Mouse (Mus musculus): ENCODE data around the gene Uba1. TPM values are rescaled to one million over a fixed set of nuclear protein-coding genes. Genes with fewer than 3 reads are reported as not detected.

The Uba1 gene
- polyA plus RNA-seq, 1 experiment from 2014 or later, result 225 TPM

DNA sequence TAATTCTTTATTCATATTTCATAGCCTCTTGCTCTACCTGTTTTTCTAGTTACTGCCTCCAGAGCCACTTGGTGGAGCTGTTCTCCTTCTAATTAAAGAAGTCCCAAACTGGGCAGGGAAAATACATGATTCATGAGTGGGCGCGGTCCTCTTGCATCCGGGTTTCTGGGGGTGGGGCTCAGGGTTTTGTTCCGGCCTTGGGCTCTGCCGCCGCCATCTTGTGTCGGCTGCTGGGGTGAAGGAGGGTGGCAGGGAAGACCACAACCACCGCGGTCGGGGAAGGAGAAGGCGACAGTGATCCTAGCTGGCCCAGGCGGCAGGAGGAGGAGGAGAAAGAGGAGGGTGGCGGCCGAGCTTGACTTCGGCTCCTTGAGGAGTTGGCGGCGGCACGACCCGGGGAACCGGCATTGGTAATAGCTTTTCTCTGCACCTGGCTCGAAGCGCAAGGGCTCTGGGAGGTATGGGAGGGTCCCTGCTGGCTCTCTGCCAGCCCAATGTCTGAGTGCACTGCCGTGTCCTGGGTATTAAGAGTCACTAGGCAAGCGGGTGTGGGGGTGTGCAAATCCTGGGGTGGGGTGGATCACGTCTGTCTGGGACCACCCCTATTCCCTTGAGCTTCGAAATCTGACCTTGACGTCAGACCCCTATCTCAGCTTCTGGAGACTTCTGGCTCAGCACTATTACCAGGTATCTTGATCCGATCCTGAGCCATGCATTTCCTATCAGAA lies 4.8 kb downstream of the Uba1 start:
- H3K27ac ChIP-seq, result peak overlapping the region; percentile 59; the same call in 1 of the 2 replicates
- H3K9ac ChIP-seq (replicated peaks), result peak overlapping the region; percentile 66
- WGBS, result 16% methylated on average over 28 of the region's 28 CpGs
- H3K9me3 ChIP-seq, result no peaks in the 10 kb centered on the region
- peak; percentile 90 for ATAC-seq (ENCODE audit: insufficient number of reproducible peaks, insufficient read depth, low FRiP score, low TSS enrichment, low read depth)
- H3K4me3 ChIP-seq (replicated peaks), result peak overlapping the region; percentile 57
- H3K4me1 ChIP-seq (replicated peaks), result 0 out of 2 replicates have a peak, but pooled peaks cover 4% of the 10 kb centered on the region
- no peaks in the 10 kb centered on the region for H3K27me3 ChIP-seq
- peaks cover 17% of the 10 kb centered on the region; the same call in 1 of the 2 replicates for H3K36me3 ChIP-seq
- H3K4me2 ChIP-seq, result peak overlapping the region; percentile 65

DNA sequence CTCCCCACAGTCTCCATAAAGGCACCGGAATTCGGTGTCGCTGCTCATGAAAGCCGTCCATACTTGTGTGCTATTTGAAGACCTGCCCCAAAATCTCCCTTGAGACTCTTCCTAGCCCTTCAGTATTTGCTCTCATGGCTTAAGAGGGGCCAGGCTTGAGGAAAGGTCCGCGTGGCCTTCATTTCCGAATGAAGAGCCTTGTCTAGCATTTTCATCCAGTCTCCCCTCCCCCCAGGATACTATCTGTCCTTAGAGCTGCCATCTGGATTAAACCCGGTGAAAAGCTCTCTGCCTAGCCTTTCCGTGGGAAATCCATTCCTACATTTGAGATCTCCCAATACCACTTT lies 5.3 kb downstream of the Uba1 start:
- 18% methylated on average over 9 of the region's 9 CpGs for WGBS
- H3K4me3 ChIP-seq (replicated peaks), result peak overlapping the region; percentile 57
- peaks cover 23% of the 10 kb centered on the region; the same call in 1 of the 2 replicates for H3K36me3 ChIP-seq
- H3K9me3 ChIP-seq, result no peaks in the 10 kb centered on the region
- no peak overlapping the region for H3K27ac ChIP-seq
- no peak for ATAC-seq (ENCODE audit: insufficient number of reproducible peaks, insufficient read depth, low FRiP score, low TSS enrichment, low read depth)
- peak overlapping the region; percentile 65 for H3K4me2 ChIP-seq
- H3K27me3 ChIP-seq, result no peaks in the 10 kb centered on the region
- peak overlapping the region; percentile 66 for H3K9ac ChIP-seq (replicated peaks)
- H3K4me1 ChIP-seq (replicated peaks), result 0 out of 2 replicates have a peak, but pooled peaks cover 4% of the 10 kb centered on the region

DNA sequence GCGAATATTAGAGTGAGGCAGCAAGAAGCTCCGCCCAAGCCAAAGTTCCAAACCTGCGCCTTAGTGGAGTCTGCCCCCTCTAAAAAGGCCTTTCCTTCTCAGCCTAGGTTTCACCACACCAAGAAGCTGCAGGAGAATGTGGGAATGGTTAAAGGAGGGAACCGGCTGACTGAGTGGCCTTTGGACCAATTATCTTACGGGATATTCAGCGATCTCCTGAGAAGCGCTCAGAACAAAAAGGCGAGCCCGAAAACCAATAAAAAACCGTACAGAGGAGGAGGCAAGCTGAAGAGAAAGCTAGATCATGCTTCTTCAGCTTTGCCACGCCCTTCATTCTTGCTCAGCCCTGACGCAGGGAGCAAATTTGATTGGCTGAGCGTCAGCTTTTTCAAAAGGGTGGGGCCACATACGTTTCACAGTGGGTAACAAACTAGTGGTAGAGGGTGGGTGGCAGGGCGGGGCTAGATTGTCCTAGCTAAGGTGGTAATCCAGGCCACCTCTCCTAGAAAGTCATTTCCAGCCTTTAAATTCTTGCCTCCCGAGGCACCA lies 29.5 kb downstream of the Uba1 start, which contains the start of gene Cdk16:
Gene Cdk16, plus strand, starts transcription at position 436 of the 549 bp plus-strand sequence.
- peak within 1 kb of the TSS; percentile 61 for H3K4me3 ChIP-seq (replicated peaks)
- 0 out of 2 replicates have a peak, but pooled peaks cover 10% of the 10 kb centered on the region for H3K4me1 ChIP-seq (replicated peaks)
- peak within 1 kb of the TSS; percentile 97 for H3K27ac ChIP-seq
- no peaks in the 10 kb centered on the region for H3K9me3 ChIP-seq
- no peaks in the 10 kb centered on the region for H3K27me3 ChIP-seq
- 17% methylated on average over 16 of the region's 16 CpGs for WGBS
- peaks cover 13% of the 10 kb centered on the region for H3K36me3 ChIP-seq
- H3K9ac ChIP-seq (replicated peaks), result peak within 1 kb of the TSS; percentile 81
- peak; percentile 93 for ATAC-seq (ENCODE audit: insufficient number of reproducible peaks, insufficient read depth, low FRiP score, low TSS enrichment, low read depth)
- peak within 1 kb of the TSS; percentile 63 for H3K4me2 ChIP-seq

DNA sequence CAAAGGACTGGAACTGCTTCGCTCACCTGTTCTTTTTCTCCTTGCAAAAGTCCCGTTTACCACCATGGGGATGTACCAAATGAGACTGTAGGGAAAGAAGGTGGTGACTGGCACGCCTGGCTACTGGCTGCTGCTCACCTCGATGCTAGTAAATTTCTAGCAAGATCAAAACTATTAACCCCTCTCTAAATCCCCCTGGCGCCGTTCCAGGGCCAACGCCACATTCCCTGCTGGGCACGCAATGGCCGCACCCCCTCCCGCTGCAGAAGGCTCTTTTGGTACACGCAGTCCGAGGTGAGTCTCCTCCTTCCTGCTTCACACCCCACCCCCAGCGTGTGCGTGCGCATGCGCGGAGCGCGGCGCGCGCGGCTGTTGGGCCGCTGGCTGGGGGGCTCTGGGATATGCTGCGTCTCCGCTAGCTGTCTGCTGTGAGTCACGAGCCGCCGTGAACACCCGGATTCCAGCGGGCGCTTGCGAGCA lies 30.0 kb downstream of the Uba1 start:
- Histone ChIP-seq H3K27me3 (no peaks in the 10 kb centered on the region), H3K4me2 (peak overlapping the region; percentile 63), H3K4me1 (replicated peaks) (0 out of 2 replicates have a peak, but pooled peaks cover 10% of the 10 kb centered on the region), H3K9ac (replicated peaks) (peak overlapping the region; percentile 81), H3K36me3 (peaks cover 13% of the 10 kb centered on the region), H3K27ac (peak overlapping the region; percentile 97), H3K4me3 (replicated peaks) (peak overlapping the region; percentile 61), H3K9me3 (no peaks in the 10 kb centered on the region)
- peak; percentile 89 for ATAC-seq (ENCODE audit: insufficient number of reproducible peaks, insufficient read depth, low FRiP score, low TSS enrichment, low read depth)
- WGBS, result 15% methylated on average over 33 of the region's 33 CpGs

DNA sequence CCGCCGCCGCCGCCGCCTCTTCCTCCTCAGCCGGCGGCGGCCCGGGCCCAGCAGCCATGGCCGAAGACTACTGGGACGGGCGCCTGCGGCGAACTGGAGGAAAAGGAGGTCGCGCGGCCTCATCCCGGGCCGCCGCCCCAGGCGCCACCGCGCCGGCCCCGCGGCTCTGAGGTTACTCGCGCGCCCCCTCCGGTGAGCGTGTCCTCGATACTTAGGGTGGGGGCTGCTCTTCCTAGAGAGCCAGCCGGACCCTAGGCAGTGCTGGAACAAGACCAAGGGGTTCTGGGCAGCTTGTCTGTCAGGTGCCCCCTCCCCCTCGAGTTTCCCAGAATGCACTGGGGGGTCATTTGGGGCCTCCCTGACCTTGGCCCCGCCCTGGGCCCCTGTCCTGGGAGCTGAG lies 30.5 kb downstream of the Uba1 start:
- 0 out of 2 replicates have a peak, but pooled peaks cover 10% of the 10 kb centered on the region for H3K4me1 ChIP-seq (replicated peaks)
- peak overlapping the region; percentile 63 for H3K4me2 ChIP-seq
- H3K9me3 ChIP-seq, result no peaks in the 10 kb centered on the region
- H3K9ac ChIP-seq (replicated peaks), result peak overlapping the region; percentile 81
- H3K27ac ChIP-seq, result peak overlapping the region; percentile 97
- no peaks in the 10 kb centered on the region for H3K27me3 ChIP-seq
- H3K4me3 ChIP-seq (replicated peaks), result peak overlapping the region; percentile 61
- peak; percentile 44 for ATAC-seq (ENCODE audit: insufficient number of reproducible peaks, insufficient read depth, low FRiP score, low TSS enrichment, low read depth)
- WGBS, result 10% methylated on average over 29 of the region's 35 CpGs
- H3K36me3 ChIP-seq, result peaks cover 16% of the 10 kb centered on the region

DNA sequence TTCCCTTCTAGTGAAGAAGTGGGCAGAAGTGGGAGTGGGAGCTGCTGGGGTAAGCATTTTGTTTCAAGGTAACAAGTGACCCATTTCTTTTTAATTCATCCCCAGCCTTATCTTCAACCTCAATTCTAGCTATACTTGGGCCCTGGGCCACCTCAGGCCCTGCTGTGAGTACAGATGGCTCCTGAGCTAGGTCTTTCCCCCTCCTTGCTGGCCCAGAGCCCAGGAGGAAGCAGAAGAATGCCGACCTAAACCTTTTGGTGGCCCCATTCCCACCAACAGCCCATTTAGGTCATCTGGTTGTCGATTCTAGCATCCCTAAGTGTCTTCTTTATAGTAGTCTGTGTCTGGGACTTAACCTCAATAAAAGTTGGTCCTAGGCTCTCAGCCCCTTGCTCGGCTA lies 33.4 kb downstream of the Uba1 start:
- no peaks in the 10 kb centered on the region for H3K27me3 ChIP-seq
- no peak overlapping the region for H3K4me3 ChIP-seq (replicated peaks)
- H3K27ac ChIP-seq, result no peak overlapping the region
- 74% methylated on average over 3 of the region's 3 CpGs for WGBS
- no peak overlapping the region for H3K4me2 ChIP-seq
- no peak overlapping the region for H3K9ac ChIP-seq (replicated peaks)
- no peak for ATAC-seq (ENCODE audit: insufficient number of reproducible peaks, insufficient read depth, low FRiP score, low TSS enrichment, low read depth)
- no peaks in the 10 kb centered on the region for H3K9me3 ChIP-seq
- 0 out of 2 replicates have a peak, but pooled peaks cover 9% of the 10 kb centered on the region for H3K4me1 ChIP-seq (replicated peaks)
- peaks cover 45% of the 10 kb centered on the region for H3K36me3 ChIP-seq

DNA sequence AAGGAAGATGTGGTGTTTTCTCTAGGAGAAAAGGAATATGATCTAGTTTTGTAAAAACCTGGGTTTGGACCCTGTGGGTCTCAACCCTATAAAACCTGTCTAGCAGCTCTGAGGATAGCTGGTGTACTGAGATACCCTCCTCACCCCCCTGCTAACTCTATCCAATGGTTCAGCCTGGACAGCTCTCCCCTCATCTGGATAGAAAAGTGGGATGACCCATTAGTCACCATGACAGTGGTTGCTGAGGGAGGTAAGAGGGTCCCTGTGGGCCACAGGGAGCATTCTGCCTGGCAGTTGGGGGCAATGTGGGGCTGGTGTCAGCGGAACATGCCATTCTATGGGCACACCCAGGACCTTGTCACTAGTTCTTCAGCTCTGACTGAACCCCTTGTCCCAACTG lies 34.5 kb downstream of the Uba1 start:
- no peak overlapping the region for H3K27ac ChIP-seq
- no peaks in the 10 kb centered on the region for H3K27me3 ChIP-seq
- H3K4me1 ChIP-seq (replicated peaks), result 0 out of 2 replicates have a peak, but pooled peaks cover 5% of the 10 kb centered on the region
- peaks cover 54% of the 10 kb centered on the region for H3K36me3 ChIP-seq
- 93% methylated on average over 1 of the region's 1 CpGs for WGBS
- no peaks in the 10 kb centered on the region for H3K9me3 ChIP-seq
- no peak overlapping the region for H3K4me3 ChIP-seq (replicated peaks)
- ATAC-seq (ENCODE audit: insufficient number of reproducible peaks, insufficient read depth, low FRiP score, low TSS enrichment, low read depth), result no peak
- no peak overlapping the region for H3K9ac ChIP-seq (replicated peaks)
- no peak overlapping the region for H3K4me2 ChIP-seq

DNA sequence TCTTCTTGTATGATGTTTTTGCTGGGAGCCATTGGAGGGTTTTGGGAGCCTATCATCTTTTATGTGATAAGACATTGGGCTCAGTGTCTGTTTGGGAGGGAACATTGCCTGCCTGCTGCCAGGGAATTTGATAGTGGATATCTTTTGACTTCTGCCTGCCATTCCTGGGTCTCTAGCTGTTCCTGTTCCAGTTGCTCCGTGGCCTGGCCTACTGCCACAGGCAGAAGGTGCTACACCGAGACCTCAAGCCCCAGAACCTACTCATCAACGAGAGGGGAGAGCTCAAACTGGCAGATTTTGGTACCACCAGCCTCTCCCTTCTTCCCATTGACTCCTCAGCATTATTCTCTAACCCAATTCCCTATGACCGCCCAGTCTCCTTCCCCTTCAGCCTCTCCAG lies 37.7 kb downstream of the Uba1 start:
- Histone ChIP-seq H3K4me1 (replicated peaks) (no peaks in the 10 kb centered on the region), H3K9ac (replicated peaks) (no peak overlapping the region), H3K27me3 (no peaks in the 10 kb centered on the region), H3K36me3 (peaks cover 76% of the 10 kb centered on the region), H3K4me3 (replicated peaks) (no peak overlapping the region), H3K9me3 (no peaks in the 10 kb centered on the region), H3K4me2 (no peak overlapping the region), H3K27ac (no peak overlapping the region)
- no peak for ATAC-seq (ENCODE audit: insufficient number of reproducible peaks, insufficient read depth, low FRiP score, low TSS enrichment, low read depth)
- WGBS, result 95% methylated on average over 4 of the region's 4 CpGs

DNA sequence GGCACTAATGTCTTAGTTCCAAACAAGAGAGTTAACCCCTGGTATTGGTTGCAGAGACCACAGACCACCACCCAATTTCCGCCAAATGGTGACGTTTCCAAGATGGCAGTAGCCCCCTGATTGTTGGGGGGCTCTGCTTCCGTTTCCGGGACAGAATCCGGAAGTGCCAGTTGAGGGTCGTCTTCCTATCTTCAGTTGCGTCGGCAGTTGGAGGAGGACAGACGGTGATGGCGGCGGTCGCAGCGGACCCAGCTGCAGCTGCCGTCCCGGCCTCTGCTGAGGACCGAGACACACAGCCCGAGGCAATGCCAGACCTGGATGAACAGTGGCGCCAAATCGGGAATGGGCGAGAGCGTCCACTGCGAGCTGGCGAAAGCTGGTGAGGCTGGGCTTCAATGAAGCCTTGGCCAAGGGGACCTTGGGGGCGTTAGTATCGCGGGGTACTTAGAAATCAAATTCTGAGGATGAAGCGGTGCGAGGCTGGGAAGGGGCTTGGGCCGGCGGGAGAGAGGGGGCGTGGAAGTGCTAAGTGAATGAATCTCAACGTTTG lies 45.7 kb downstream of the Uba1 start, which contains the start of gene Usp11:
Gene Usp11, plus strand, starts transcription at position 166 of the 550 bp plus-strand sequence.
- Histone ChIP-seq H3K4me3 (replicated peaks) (peak within 1 kb of the TSS; percentile 54), H3K4me1 (replicated peaks) (no peaks in the 10 kb centered on the region), H3K27me3 (no peaks in the 10 kb centered on the region), H3K4me2 (peak within 1 kb of the TSS; percentile 47), H3K9ac (replicated peaks) (peak within 1 kb of the TSS; percentile 66), H3K27ac (peak within 1 kb of the TSS; percentile 94), H3K9me3 (no peaks in the 10 kb centered on the region), H3K36me3 (peaks cover 10% of the 10 kb centered on the region)
- ATAC-seq (ENCODE audit: insufficient number of reproducible peaks, insufficient read depth, low FRiP score, low TSS enrichment, low read depth), result peak; percentile 34
- WGBS, result 17% methylated on average over 32 of the region's 32 CpGs

DNA sequence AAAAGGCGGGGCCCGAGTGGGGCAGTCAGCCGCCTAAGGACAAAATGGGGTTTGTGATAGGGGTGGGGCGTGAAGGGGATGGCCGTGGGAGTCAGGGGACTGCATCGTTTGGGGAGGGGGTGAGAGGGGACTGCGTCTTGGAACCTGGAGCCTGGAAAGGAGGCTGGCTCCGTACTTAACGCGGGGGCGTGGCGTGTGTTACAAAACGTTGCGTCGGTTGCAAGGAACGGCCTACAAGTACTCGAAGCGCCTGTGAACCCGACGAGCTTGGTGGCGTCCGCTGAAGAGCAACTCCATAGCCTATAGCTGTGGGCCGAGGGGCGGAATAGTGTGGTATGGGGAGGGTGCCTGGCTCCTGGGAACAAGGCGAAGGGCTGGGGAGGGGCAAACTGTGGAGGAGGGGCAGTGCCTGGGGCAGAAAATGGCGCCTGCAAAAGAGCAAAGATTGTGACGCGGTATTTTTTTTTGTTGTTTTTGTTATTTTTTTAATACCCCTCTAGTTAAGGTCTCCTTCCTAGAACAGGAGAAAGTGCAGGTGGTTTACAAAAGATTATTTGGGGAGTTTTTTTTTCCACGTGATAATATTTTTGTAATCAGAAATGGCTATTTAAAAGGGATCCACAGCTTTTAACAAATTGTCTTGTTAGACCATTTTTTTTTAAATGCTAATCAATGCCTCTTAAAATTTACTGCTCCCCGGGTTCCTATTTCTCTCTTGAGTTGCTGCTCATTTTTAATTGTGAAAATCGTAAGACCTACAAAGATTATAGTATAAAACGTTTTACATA lies 46.4 kb downstream of the Uba1 start:
- peak overlapping the region; percentile 47 for H3K4me2 ChIP-seq
- H3K4me1 ChIP-seq (replicated peaks), result no peaks in the 10 kb centered on the region
- no peaks in the 10 kb centered on the region for H3K27me3 ChIP-seq
- WGBS, result 17% methylated on average over 32 of the region's 32 CpGs
- peak overlapping the region; percentile 94 for H3K27ac ChIP-seq
- H3K9me3 ChIP-seq, result no peaks in the 10 kb centered on the region
- peak; percentile 99 for ATAC-seq (ENCODE audit: insufficient number of reproducible peaks, insufficient read depth, low FRiP score, low TSS enrichment, low read depth)
- peaks cover 3% of the 10 kb centered on the region; the same call in 1 of the 2 replicates for H3K36me3 ChIP-seq
- H3K9ac ChIP-seq (replicated peaks), result peak overlapping the region; percentile 66
- H3K4me3 ChIP-seq (replicated peaks), result peak overlapping the region; percentile 54

Measured in limb, embryonic 12.5 days (tissue).